Mouse (Mus musculus): Measurements from ENCODE around the gene Ubl5. TPM values are rescaled to one million over a fixed set of nuclear protein-coding genes. Genes with fewer than 3 reads are reported as not detected.

Ubl5 gene
- polyA plus RNA-seq, 1 experiment from 2014 or later = 346 TPM

DNA sequence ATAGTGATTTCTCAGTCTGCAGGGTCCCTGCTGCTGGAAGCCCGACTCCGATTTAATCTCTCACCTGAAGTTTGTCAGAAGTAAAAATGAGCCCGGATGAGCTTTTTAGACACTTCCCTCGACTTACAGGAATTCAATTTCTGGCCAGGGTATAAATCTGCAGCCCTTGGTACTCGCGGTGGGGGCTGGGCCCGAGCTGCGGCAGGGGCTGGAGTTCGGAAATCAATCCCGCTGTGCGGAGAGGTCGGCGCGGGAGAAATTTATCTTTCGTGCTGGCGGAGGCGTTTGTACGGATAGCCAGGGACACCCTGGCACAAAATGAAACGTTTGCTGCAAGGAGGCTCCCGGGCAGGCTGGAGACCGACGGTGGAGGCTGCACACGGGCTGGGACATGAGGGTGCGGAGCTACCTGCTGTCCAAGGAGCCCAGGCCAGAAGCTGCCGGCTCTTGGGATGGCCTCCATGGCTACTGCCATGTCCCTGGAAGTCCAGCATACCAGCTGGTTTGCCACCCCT, 52.1 kb downstream of the Ubl5 start:
- Histone ChIP-seq H3K36me3 (ENCODE audit: control insufficient read depth, insufficient read depth, low read length) (no peaks in the 10 kb centered on the region), H3K9me3 (ENCODE audit: control insufficient read depth, low read length) (no peaks in the 10 kb centered on the region), H3K27me3 (replicated peaks; ENCODE audit: control insufficient read depth, insufficient read depth, low read length) (peaks cover 12% of the 10 kb centered on the region), H3K4me3 (ENCODE audit: low read depth, low read length) (peak overlapping the region; percentile 23), H3K27ac (ENCODE audit: low read depth) (no peak overlapping the region), H3K4me1 (replicated peaks; ENCODE audit: control insufficient read depth, insufficient read depth, low read length) (no peaks in the 10 kb centered on the region), H3K4me2 (ENCODE audit: low read length) (peak overlapping the region; percentile 51), H3K9ac (ENCODE audit: low read length) (peak overlapping the region; percentile 1; the same call in 1 of the 2 replicates)
- 3% methylated on average over 25 of the region's 25 CpGs for WGBS
- DNase-seq (ENCODE audit: low spot score) (no peak), ATAC-seq (replicated peaks; ENCODE audit: low FRiP score, low TSS enrichment, low read depth) (0 out of 2 replicates have a peak, but pooled peaks have one; percentile 38)

DNA sequence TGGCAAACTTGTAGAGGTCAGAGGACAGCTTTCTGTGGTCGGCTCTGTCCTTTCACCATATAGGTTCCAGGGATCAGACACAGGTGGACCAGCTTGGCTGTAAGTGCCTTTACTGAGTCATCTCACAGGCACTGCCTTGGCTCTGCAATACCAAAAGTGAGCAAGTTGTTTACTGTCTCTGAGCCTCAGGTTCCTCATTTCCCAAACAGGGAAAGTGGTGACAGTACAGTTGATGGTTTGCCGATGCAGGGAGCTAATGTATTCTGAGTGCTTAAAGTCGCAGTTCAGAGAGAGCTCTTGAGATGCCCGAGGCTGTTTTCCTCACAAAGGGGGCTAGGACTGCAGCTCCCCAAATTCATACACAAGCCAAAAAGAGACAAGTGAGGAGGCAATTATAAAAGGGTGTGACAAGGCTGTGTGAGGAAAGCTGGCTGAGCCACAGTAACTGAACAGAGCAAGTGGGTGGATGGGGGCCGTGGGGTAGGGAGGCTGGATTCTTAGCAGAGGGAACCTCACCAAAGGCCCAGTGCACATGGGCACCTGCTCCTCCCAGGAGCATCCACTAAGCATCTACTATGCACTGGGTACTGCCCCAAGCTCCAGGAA, 53.5 kb downstream of the Ubl5 start:
- H3K27ac ChIP-seq (ENCODE audit: low read depth) = no peak overlapping the region
- H3K4me3 ChIP-seq (ENCODE audit: low read depth, low read length) = no peak overlapping the region
- H3K4me1 ChIP-seq (replicated peaks; ENCODE audit: control insufficient read depth, insufficient read depth, low read length) = no peaks in the 10 kb centered on the region
- no peak overlapping the region for H3K9ac ChIP-seq (ENCODE audit: low read length)
- no peaks in the 10 kb centered on the region for H3K9me3 ChIP-seq (ENCODE audit: control insufficient read depth, low read length)
- ATAC-seq (replicated peaks; ENCODE audit: low FRiP score, low TSS enrichment, low read depth) (no peak), DNase-seq (ENCODE audit: low spot score) (no peak)
- H3K36me3 ChIP-seq (ENCODE audit: control insufficient read depth, insufficient read depth, low read length) = no peaks in the 10 kb centered on the region
- H3K4me2 ChIP-seq (ENCODE audit: low read length) = no peak overlapping the region
- peaks cover 12% of the 10 kb centered on the region for H3K27me3 ChIP-seq (replicated peaks; ENCODE audit: control insufficient read depth, insufficient read depth, low read length)
- 78% methylated on average over 5 of the region's 5 CpGs for WGBS

Other genes starting within 250 kb of the Ubl5 start
- gene Zfp26, start 182.7 kb upstream of the Ubl5 start, polyA plus RNA-seq (2014; fragmentation: Nextera tagmentation; extraction: Ambion mirVana) = 24.5 and 24.7 TPM in 2 replicates
- 18.3 and 24.6 TPM in 2 replicates for gene Zfp426, start 150.1 kb upstream of the Ubl5 start, polyA plus RNA-seq (2014; fragmentation: Nextera tagmentation; extraction: Ambion mirVana)
- gene Zfp266, start 121.5 kb upstream of the Ubl5 start, polyA plus RNA-seq (2014; fragmentation: Nextera tagmentation; extraction: Ambion mirVana) = 66.7 and 73.6 TPM in 2 replicates
- gene Zfp846, start 61.6 kb upstream of the Ubl5 start, polyA plus RNA-seq (2014; fragmentation: Nextera tagmentation; extraction: Ambion mirVana) = 16.5 and 21.6 TPM in 2 replicates
- 11.6 and 12.1 TPM in 2 replicates for gene Fbxl12, start 1.9 kb downstream of the Ubl5 start, polyA plus RNA-seq (2014; fragmentation: Nextera tagmentation; extraction: Ambion mirVana)
- gene Pin1, start 9.2 kb downstream of the Ubl5 start, polyA plus RNA-seq (2014; fragmentation: Nextera tagmentation; extraction: Ambion mirVana) = 55.1 and 55.3 TPM in 2 replicates
- gene Olfm2, start 103.5 kb downstream of the Ubl5 start, polyA plus RNA-seq (2014; fragmentation: Nextera tagmentation; extraction: Ambion mirVana) = 7.5 and 9.4 TPM in 2 replicates
- 0.71 and 1.0 TPM in 2 replicates for gene Col5a3, start 172.2 kb downstream of the Ubl5 start, polyA plus RNA-seq (2014; fragmentation: Nextera tagmentation; extraction: Ambion mirVana)
- not detected in 2 replicates for gene Rdh8, start 175.6 kb downstream of the Ubl5 start, polyA plus RNA-seq (2014; fragmentation: Nextera tagmentation; extraction: Ambion mirVana)
- gene A230050P20Rik, start 225.8 kb downstream of the Ubl5 start, polyA plus RNA-seq (2014; fragmentation: Nextera tagmentation; extraction: Ambion mirVana) = 11.1 and 14.1 TPM in 2 replicates
- 8.1 and 10.0 TPM in 2 replicates for gene Angptl6, start 236.8 kb downstream of the Ubl5 start, polyA plus RNA-seq (2014; fragmentation: Nextera tagmentation; extraction: Ambion mirVana)
- gene Ppan, start 245.3 kb downstream of the Ubl5 start, polyA plus RNA-seq (2014; fragmentation: Nextera tagmentation; extraction: Ambion mirVana) = 101 and 106 TPM in 2 replicates